Comparison of ENCODE assay signal across 8 mouse cellular contexts in the genomic region with DNA sequence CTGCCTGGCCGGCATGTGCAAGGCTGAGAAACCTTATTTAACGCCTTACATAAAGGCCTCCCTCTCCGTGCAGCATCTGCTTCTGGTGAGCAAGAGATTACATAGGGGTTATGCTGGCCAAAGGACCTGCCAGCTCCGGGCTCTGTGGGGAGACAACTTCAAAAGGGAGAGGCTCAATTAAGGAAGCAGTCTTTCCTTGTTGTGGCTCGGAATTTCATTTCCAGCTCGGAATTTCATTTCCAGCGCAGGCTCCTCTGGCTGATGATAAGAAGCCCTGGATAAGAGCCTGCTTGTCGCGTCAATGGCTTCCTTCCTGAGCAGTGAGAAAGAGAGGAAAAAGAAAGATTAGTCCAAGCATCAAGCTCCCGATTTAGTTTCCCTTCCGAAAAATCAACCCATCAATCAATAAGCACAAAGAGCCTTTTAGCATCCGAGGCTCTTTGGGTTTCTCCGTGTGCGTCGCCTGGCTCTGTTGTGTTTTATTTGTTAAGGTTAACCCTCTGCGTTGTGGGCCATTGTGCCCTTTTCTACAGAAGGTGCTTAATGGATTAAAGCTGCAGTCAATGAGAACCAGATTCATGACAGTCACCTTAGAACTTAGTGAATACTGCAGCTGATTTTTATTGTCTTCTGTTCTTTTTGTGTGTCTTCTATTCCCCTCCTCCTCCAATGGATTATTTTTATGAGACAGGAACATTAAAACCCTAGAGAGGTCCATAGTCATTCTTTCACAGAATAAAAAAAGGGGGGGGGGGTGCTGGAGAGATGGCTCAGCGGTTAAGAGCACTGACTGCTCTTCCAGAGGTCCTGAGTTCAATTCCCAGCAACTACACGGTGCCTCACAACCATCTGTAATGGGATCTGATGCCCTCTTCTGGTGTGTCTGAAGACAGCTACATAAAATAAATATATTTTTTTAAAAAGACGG.
DNase-seq lines count a peak whose midpoint lies in the region; ATAC-seq lines count a peak whose summit lies in the region.

No protein-coding gene starts in this region.

- no peaks in the 10 kb centered on the region for H3K27me3 ChIP-seq in hindbrain, embryonic 13.5 days
- no peaks in the 10 kb centered on the region for H3K27me3 ChIP-seq in limb, embryonic 15.5 days
- no peaks in the 10 kb centered on the region for H3K27me3 ChIP-seq in neural tube, embryonic 11.5 days (ENCODE audit: control insufficient read depth, insufficient read depth, low read length)

- peak; percentile 74 for ATAC-seq in hindbrain, embryonic 13.5 days (ENCODE audit: low FRiP score)
- ATAC-seq in limb, embryonic 15.5 days (ENCODE audit: insufficient number of reproducible peaks, low FRiP score, low TSS enrichment, low read depth), result peak; percentile 40; the same call in 1 of the 2 replicates
- ATAC-seq in neural tube, embryonic 11.5 days (ENCODE audit: insufficient read depth, low FRiP score, low TSS enrichment), result peak; percentile 83
- ATAC-seq in activated CD4-positive, CD25-positive, alpha-beta regulatory T cell, adult 4 months, result no peak

- H3K36me3 ChIP-seq in hindbrain, embryonic 13.5 days, result no peaks in the 10 kb centered on the region
- H3K36me3 ChIP-seq in limb, embryonic 15.5 days, result no peaks in the 10 kb centered on the region
- H3K36me3 ChIP-seq in neural tube, embryonic 11.5 days (ENCODE audit: control insufficient read depth, insufficient read depth, low read length), result no peaks in the 10 kb centered on the region

- 9% methylated on average over 19 of the region's 19 CpGs for WGBS in hindbrain, embryonic 13.5 days
- 19% methylated on average over 19 of the region's 19 CpGs for WGBS in limb, embryonic 15.5 days
- 9% methylated on average over 19 of the region's 19 CpGs for WGBS in neural tube, embryonic 11.5 days

- peaks cover 9% of the 10 kb centered on the region for H3K4me1 ChIP-seq in hindbrain, embryonic 13.5 days (replicated peaks)
- peaks cover 8% of the 10 kb centered on the region for H3K4me1 ChIP-seq in limb, embryonic 15.5 days
- 0 out of 2 replicates have a peak, but pooled peaks cover 4% of the 10 kb centered on the region for H3K4me1 ChIP-seq in neural tube, embryonic 11.5 days (ENCODE audit: control insufficient read depth, insufficient read depth, low read length)

- H3K27ac ChIP-seq in hindbrain, embryonic 13.5 days, result peak overlapping the region; percentile 75
- peak overlapping the region; percentile 50; the same call in 1 of the 2 replicates for H3K27ac ChIP-seq in limb, embryonic 15.5 days
- peak overlapping the region; percentile 58 for H3K27ac ChIP-seq in neural tube, embryonic 11.5 days (ENCODE audit: low read depth, low read length)

- H3K4me3 ChIP-seq in hindbrain, embryonic 13.5 days, result no peak overlapping the region
- 0 out of 2 replicates have a peak overlapping the region, but pooled peaks have one; percentile 2 for H3K4me3 ChIP-seq in limb, embryonic 15.5 days
- no peak overlapping the region for H3K4me3 ChIP-seq in neural tube, embryonic 11.5 days (ENCODE audit: low read depth, low read length)

- H3K9ac ChIP-seq in hindbrain, embryonic 13.5 days, result peak overlapping the region; percentile 47
- no peak overlapping the region for H3K9ac ChIP-seq in limb, embryonic 15.5 days
- H3K9ac ChIP-seq in neural tube, embryonic 11.5 days (ENCODE audit: low read length), result peak overlapping the region; percentile 39; the same call in 1 of the 2 replicates

- H3K9me3 ChIP-seq in hindbrain, embryonic 13.5 days, result no peaks in the 10 kb centered on the region
- H3K9me3 ChIP-seq in limb, embryonic 15.5 days, result no peaks in the 10 kb centered on the region
- H3K9me3 ChIP-seq in neural tube, embryonic 11.5 days (ENCODE audit: control insufficient read depth, low read length), result no peaks in the 10 kb centered on the region

- H3K4me2 ChIP-seq in hindbrain, embryonic 13.5 days, result peak overlapping the region; percentile 38
- peak overlapping the region; percentile 31 for H3K4me2 ChIP-seq in limb, embryonic 15.5 days
- H3K4me2 ChIP-seq in neural tube, embryonic 11.5 days (ENCODE audit: low read depth), result peak overlapping the region; percentile 21

- peak; percentile 10 for DNase-seq in right cerebral cortex, postnatal 25 days
- DNase-seq in right cerebral cortex, postnatal 36 days (ENCODE audit: low spot score in 2 of 2), result no peak
- DNase-seq in forelimb bud, embryonic 11.5 days (ENCODE audit: low read depth, low spot score), result peak; percentile 61
- peak; percentile 67 for DNase-seq in neural tube, embryonic 11.5 days (ENCODE audit: low spot score)
- no peak for DNase-seq in layer of hippocampus, adult 11-12 months (ENCODE audit: low spot score)

Comparison
In these comparisons a context has a peak if more than half of its experiments do, and no peak if none do; other contexts are left out.
1. DNase-seq: peak in right cerebral cortex, postnatal 25 days (single experiment), forelimb bud, embryonic 11.5 days (single experiment) and neural tube, embryonic 11.5 days (single experiment); none in right cerebral cortex, postnatal 36 days (0 of 2) and layer of hippocampus, adult 11-12 months (single experiment).
2. Peak in every context shown above with its lines, with median percentiles within 50 percentile points of each other: H3K27ac ChIP-seq and H3K4me2 ChIP-seq.